Mouse (Mus musculus) midbrain, postnatal 0 days (tissue): ENCODE data around the gene Polr2l. TPM values are rescaled to one million over a fixed set of nuclear protein-coding genes. Genes with fewer than 3 reads are reported as not detected.

Experiments
- ATAC-seq: fragments of 200-750 bp; cut with Nextera tagmentation; 2 replicates; pipeline ENCODE4 v1.8.0; 2017; ENCODE audit warnings: moderate number of reproducible peaks, mild to moderate bottlenecking, moderate TSS enrichment, moderate library complexity; ENCODE audit not compliant: low FRiP score
- DNase-seq: peaks from one replicate; pipeline ENCODE4 v3.0.0-alpha.2; 2015; ENCODE audit warnings: low spot score
- H3K27ac ChIP-seq: fragments of 300-500 bp; sonication (generic); 2 replicates; pipeline ENCODE4 v1.5.1; 2014; ENCODE audit warnings: low read depth, mild to moderate bottlenecking, low read length, mixed read lengths
- H3K27me3 ChIP-seq: fragments of 300-500 bp; sonication (generic); 2 replicates; pipeline ENCODE4 v1.6.1; 2014; ENCODE audit warnings: low read length, control low read depth, mixed read lengths; ENCODE audit not compliant: insufficient read depth
- H3K36me3 ChIP-seq: fragments of 300-500 bp; sonication (generic); 2 replicates; pipeline ENCODE4 v1.6.1; 2014; ENCODE audit warnings: low read length, control low read depth, mixed read lengths; ENCODE audit not compliant: insufficient read depth
- H3K4me1 ChIP-seq: fragments of 300-500 bp; sonication (generic); 2 replicates; pipeline ENCODE4 v1.6.1; 2014; ENCODE audit warnings: mild to moderate bottlenecking, control low read depth, antibody characterized with exemption, low read length, mixed read lengths; ENCODE audit not compliant: insufficient read depth
- H3K4me2 ChIP-seq: fragments of 300-500 bp; sonication (generic); 2 replicates; pipeline ENCODE4 v1.6.1; 2014; ENCODE audit warnings: low read depth, mild to moderate bottlenecking, low read length, mixed read lengths; ENCODE audit not compliant: poor library complexity, severe bottlenecking
- H3K4me3 ChIP-seq: fragments of 300-500 bp; sonication (generic); 2 replicates; pipeline ENCODE4 v1.5.1; 2014; ENCODE audit warnings: low read depth, mild to moderate bottlenecking, low read length, moderate library complexity
- H3K9ac ChIP-seq: fragments of 300-500 bp; sonication (generic); replicated peaks from 2 replicates; pipeline ENCODE4 v1.6.1; 2014; ENCODE audit warnings: mild to moderate bottlenecking, low read length, moderate library complexity, mixed read lengths; ENCODE audit not compliant: poor library complexity, severe bottlenecking
- H3K9me3 ChIP-seq: fragments of 300-500 bp; sonication (generic); 2 replicates; pipeline ENCODE4 v1.6.1; 2016; ENCODE audit warnings: low read length, control low read depth
- CTCF ChIP-seq: IDR thresholded peaks from 2 replicates; pipeline ENCODE4 v1.5.1; 2016; ENCODE audit warnings: antibody characterized with exemption, mild to moderate bottlenecking
- WGBS: fragments of 180-500 bp; shearing (Covaris S2); extraction: QIAGEN DNeasy Blood & Tissue Kit; methylation state at CpG from one replicate; pipeline ENCODE4 v1.1.7; 2014; 5-methylcytosine and 5-hydroxymethylcytosine counted together
- polyA plus RNA-seq: library from polyadenylated mRNA; unstranded; fragments of >200 nt; fragmentation: Nextera tagmentation; extraction: Ambion mirVana; gene quantifications from 2 replicates; pipeline ENCODE4 v1.2.1, GENCODE M21; 2015
- total RNA-seq: library from RNA; depleted of rRNA; stranded (reverse); fragments of >200 nt; gene quantifications from 2 replicates; pipeline ENCODE4 v1.2.3, GENCODE M21; 2014

Gene Polr2l
- total and polyA plus RNA-seq, 2 experiments from 2014 or later: 28.9 to 78.5 TPM

DNA sequence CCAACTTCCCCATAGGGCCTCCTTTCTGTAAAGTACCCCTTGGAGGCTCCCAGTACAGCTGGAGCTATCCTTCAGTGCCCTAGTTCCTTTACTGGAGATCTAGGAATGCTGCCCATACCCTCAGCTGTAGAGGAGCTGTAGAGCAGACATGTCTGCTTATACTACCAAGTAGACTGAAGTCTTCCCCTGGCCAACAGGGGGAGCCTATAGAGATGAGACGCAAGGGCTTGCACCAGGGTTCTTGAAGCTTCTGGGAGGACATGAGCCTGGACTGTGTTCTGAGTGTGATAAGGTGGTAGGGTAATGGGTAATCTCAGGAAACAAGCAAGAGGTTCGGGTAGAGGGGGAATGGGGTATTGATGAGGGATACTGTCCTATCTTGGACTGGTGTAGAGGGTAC is 16.2 kb upstream of the Polr2l start:
- no peak for DNase-seq
- H3K4me3 ChIP-seq: no peak overlapping the region
- peaks cover 35% of the 10 kb centered on the region for H3K36me3 ChIP-seq
- H3K4me1 ChIP-seq: no peaks in the 10 kb centered on the region
- TF ChIP-seq CTCF: peak; percentile 26; the same call in 1 of the 2 replicates
- H3K27ac ChIP-seq: no peak overlapping the region
- no peaks in the 10 kb centered on the region for H3K9me3 ChIP-seq
- 84% methylated on average over 2 of the region's 2 CpGs for WGBS
- no peak overlapping the region for H3K4me2 ChIP-seq
- ATAC-seq: no peak
- no peaks in the 10 kb centered on the region for H3K27me3 ChIP-seq
- H3K9ac ChIP-seq: no peak overlapping the region

DNA sequence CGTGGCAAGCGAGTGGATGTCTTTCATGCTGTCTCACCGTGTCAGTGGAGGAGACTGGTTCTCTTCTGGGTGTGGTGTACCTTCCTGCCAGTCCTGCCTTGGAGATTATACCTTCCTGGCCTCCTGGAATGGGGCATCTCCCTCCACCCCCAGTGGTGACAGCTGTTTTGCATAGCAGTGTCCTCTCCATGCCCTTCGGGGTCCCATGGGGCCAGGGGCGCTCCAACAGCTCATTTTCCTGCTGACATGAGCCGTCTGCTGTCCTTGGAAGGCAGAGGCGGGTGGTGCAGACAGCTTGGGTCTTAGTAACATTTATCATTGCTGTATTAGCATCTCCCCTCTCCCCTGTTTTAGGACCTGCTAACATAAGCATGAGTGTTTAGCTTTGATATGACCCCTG is 12.2 kb upstream of the Polr2l start:
- Histone ChIP-seq H3K9me3 (no peaks in the 10 kb centered on the region), H3K9ac (no peak overlapping the region), H3K4me2 (no peak overlapping the region), H3K36me3 (peaks cover 8% of the 10 kb centered on the region), H3K4me1 (peaks cover 11% of the 10 kb centered on the region; the same call in 1 of the 2 replicates), H3K27me3 (no peaks in the 10 kb centered on the region), H3K4me3 (no peak overlapping the region), H3K27ac (no peak overlapping the region)
- WGBS: 79% methylated on average over 7 of the region's 7 CpGs
- TF ChIP-seq CTCF: no peak
- ATAC-seq (no peak), DNase-seq (no peak)

DNA sequence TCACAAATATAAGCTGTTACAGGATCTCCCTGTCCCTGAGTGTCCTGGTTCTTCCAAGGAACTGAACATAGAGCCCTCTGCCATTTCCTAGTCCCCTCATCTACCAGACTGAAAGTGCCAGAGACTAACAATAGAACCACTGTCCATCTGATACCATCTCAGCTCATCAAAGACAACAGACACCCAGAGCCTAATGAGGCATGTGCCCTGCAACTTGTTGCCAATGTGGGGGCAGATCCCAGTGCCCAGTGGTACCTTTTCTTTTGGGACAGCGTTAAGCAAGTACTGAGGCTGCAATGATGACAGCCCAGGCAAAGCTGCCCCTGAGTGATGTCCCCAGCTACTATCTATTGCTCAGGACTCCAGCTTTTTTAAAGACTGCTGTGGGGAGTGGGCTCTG is 11.3 kb upstream of the Polr2l start:
- H3K9ac ChIP-seq: no peak overlapping the region
- peaks cover 11% of the 10 kb centered on the region; the same call in 1 of the 2 replicates for H3K4me1 ChIP-seq
- no peak overlapping the region for H3K4me3 ChIP-seq
- no peak for ATAC-seq
- no peaks in the 10 kb centered on the region for H3K9me3 ChIP-seq
- no peak for TF ChIP-seq CTCF
- 0 out of 2 replicates have a peak, but pooled peaks cover 3% of the 10 kb centered on the region for H3K36me3 ChIP-seq
- no peak overlapping the region for H3K27ac ChIP-seq
- H3K27me3 ChIP-seq: no peaks in the 10 kb centered on the region
- 95% methylated on average over 1 of the region's 1 CpGs for WGBS
- no peak for DNase-seq
- no peak overlapping the region for H3K4me2 ChIP-seq

DNA sequence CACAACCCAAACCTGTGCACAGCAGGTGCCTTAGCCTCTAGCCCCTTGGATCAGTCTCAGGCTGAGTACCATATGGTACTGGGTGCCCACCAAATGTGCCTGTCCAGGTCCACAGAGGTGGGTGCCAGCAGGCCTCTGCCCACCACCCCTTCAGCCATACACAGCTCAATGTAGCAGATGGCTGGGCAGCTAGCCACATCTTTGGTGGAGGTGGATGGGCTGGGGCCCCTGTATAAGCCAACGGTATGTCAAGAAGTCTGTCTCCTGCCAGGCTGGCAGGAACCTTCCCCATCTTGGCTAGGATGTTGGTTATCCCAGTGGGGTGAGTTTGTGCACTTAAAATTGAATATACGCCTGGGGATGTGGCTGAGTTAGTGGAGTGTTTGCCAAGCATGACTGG is 10.7 kb upstream of the Polr2l start:
- Histone ChIP-seq H3K9ac (no peak overlapping the region), H3K27ac (no peak overlapping the region), H3K4me2 (no peak overlapping the region), H3K36me3 (0 out of 2 replicates have a peak, but pooled peaks cover under 1% of the 10 kb centered on the region), H3K9me3 (no peaks in the 10 kb centered on the region), H3K4me3 (no peak overlapping the region), H3K27me3 (no peaks in the 10 kb centered on the region), H3K4me1 (peaks cover 11% of the 10 kb centered on the region; the same call in 1 of the 2 replicates)
- no peak for TF ChIP-seq CTCF
- WGBS: 93% methylated on average over 2 of the region's 2 CpGs
- DNase-seq: peak; percentile 63
- no peak for ATAC-seq

DNA sequence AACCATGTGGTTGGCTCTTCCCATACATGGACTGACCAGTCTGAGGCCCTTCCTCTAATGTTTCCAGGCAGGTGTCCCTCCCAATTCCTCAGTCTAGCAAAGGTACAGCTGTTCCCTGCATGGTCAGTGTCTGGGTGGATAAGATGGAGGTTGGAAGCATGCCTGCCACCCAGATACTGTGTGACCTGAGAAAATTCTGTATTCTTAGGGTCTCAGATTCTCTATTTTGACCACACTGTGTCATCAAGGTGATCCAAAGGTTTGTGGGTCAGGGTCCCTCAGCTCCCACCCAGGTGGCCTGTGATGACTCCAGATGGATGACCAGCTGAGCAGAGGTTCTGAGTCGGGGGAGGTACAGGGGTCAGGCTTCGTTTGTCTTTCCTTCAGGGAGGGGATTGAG is 10.3 kb upstream of the Polr2l start:
- no peak for TF ChIP-seq CTCF
- no peak overlapping the region for H3K4me2 ChIP-seq
- no peak overlapping the region for H3K9ac ChIP-seq
- H3K9me3 ChIP-seq: no peaks in the 10 kb centered on the region
- 82% methylated on average over 2 of the region's 2 CpGs for WGBS
- no peak for ATAC-seq
- peaks cover 15% of the 10 kb centered on the region; the same call in 1 of the 2 replicates for H3K4me1 ChIP-seq
- no peak for DNase-seq
- H3K4me3 ChIP-seq: no peak overlapping the region
- H3K27me3 ChIP-seq: no peaks in the 10 kb centered on the region
- H3K36me3 ChIP-seq: no peaks in the 10 kb centered on the region
- H3K27ac ChIP-seq: no peak overlapping the region

- WGBS: 73% methylated on average over 5 of the region's 5 CpGs
These were observed 9.5 kb upstream of the Polr2l start for GRCm38 (mm10) chr7:141484186-141485120.

More at GRCm38 (mm10) chr7:141484186-141485120, 9.5 kb upstream of the Polr2l start:
- H3K4me2 ChIP-seq: no peak overlapping the region
- DNase-seq: no peak
- TF ChIP-seq CTCF: no peak
- peaks cover 15% of the 10 kb centered on the region; the same call in 1 of the 2 replicates for H3K4me1 ChIP-seq
- no peak overlapping the region for H3K9ac ChIP-seq
- no peak overlapping the region for H3K4me3 ChIP-seq
- no peaks in the 10 kb centered on the region for H3K36me3 ChIP-seq
- no peak overlapping the region for H3K27ac ChIP-seq
- ATAC-seq: no peak
- H3K9me3 ChIP-seq: no peaks in the 10 kb centered on the region
- H3K27me3 ChIP-seq: no peaks in the 10 kb centered on the region
